Mouse (Mus musculus) cerebellum, adult 2 months (tissue): ENCODE measurements around the gene Agap1. TPM values are rescaled to one million over a fixed set of nuclear protein-coding genes. Genes with fewer than 3 reads are reported as not detected.

Experiments
- DNase-seq, 2 experiments: peaks; one replicate each; pipeline ENCODE4 v3.0.0; 2021
- H3K27ac ChIP-seq: fragments of 200-500 bp; 2 replicates; pipeline ENCODE4 v1.5.1; 2012; ENCODE audit warnings: low read length, control low read depth, inconsistent platforms; ENCODE audit not compliant: insufficient read depth
- H3K27me3 ChIP-seq: fragments of 200-500 bp; 2 replicates; pipeline ENCODE4 v1.6.1; 2012; ENCODE audit warnings: inconsistent platforms, mild to moderate bottlenecking, low read length, moderate library complexity; ENCODE audit not compliant: control insufficient read depth, insufficient read depth
- H3K4me1 ChIP-seq: fragments of 200-500 bp; 2 replicates; pipeline ENCODE4 v1.6.1; 2011; ENCODE audit warnings: low read length; ENCODE audit not compliant: control insufficient read depth, insufficient read depth
- H3K4me3 ChIP-seq: fragments of 200-500 bp; replicated peaks from 2 replicates; pipeline ENCODE3; 2011; ENCODE audit warnings: mild to moderate bottlenecking, low read depth, low read length, control low read depth; ENCODE audit not compliant: insufficient read depth
- CTCF ChIP-seq: fragments of 200-500 bp; IDR thresholded peaks from 2 replicates; pipeline ENCODE4 v1.5.1; 2011; ENCODE audit warnings: low read depth, mild to moderate bottlenecking, control low read depth, low read length, moderate library complexity, borderline replicate concordance; ENCODE audit not compliant: insufficient read depth
- POLR2A ChIP-seq: fragments of 200-500 bp; IDR thresholded peaks from 2 replicates; pipeline ENCODE4 v1.6.1; 2011; ENCODE audit warnings: low read length, control low read depth, borderline replicate concordance; ENCODE audit not compliant: insufficient read depth
- WGBS: fragments of 180-500 bp; shearing (Covaris S2); methylation state at CpG from one replicate; pipeline ENCODE4 v1.1.7; 2018; 5-methylcytosine and 5-hydroxymethylcytosine counted together
- polyA plus RNA-seq: library from polyadenylated mRNA; depleted of rRNA; stranded (reverse); fragments of >200 nt; gene quantifications from 2 replicates; pipeline ENCODE4 v1.2.3, GENCODE M21; 2012; rRNA removed

Agap1 gene
- polyA plus RNA-seq: 82.9 and 105 TPM in 2 replicates

GRCm38 (mm10) chr1:89454196-89455123, at the start of gene Agap1:
Gene Agap1, plus strand, starts transcription at chr1:89454806.
- DNase-seq: peak; percentile 97
- TF ChIP-seq CTCF (no peak), POLR2A (peak; percentile 64)
- H3K4me1 ChIP-seq: peaks cover 14% of the 10 kb centered on the region
- peak within 1 kb of the TSS; percentile 92 for H3K27ac ChIP-seq
- WGBS: under 1% methylated on average over 113 of the region's 118 CpGs
- H3K27me3 ChIP-seq: no peaks in the 10 kb centered on the region
- H3K4me3 ChIP-seq: peak within 1 kb of the TSS; percentile 81

GRCm38 (mm10) chr1:89405991-89406390, 48.6 kb upstream of the Agap1 start:
- H3K4me3 ChIP-seq: no peak overlapping the region
- WGBS: 37% methylated on average over 6 of the region's 6 CpGs
- no peaks in the 10 kb centered on the region for H3K27me3 ChIP-seq
- no peak for DNase-seq
- H3K4me1 ChIP-seq: peaks cover 4% of the 10 kb centered on the region; the same call in 1 of the 2 replicates
- TF ChIP-seq POLR2A: no peak
- no peak for TF ChIP-seq CTCF
- H3K27ac ChIP-seq: no peak overlapping the region

- no peaks in the 10 kb centered on the region for H3K27me3 ChIP-seq
- no peak for TF ChIP-seq CTCF
- TF ChIP-seq POLR2A: no peak
- no peak overlapping the region for H3K4me3 ChIP-seq
- H3K4me1 ChIP-seq: peaks cover 4% of the 10 kb centered on the region; the same call in 1 of the 2 replicates
- H3K27ac ChIP-seq: no peak overlapping the region
- 91% methylated on average over 8 of the region's 8 CpGs for WGBS
- no peak for DNase-seq
Observed at GRCm38 (mm10) chr1:89407986-89408385, 46.6 kb upstream of the Agap1 start.

- no peaks in the 10 kb centered on the region for H3K27me3 ChIP-seq
- no peaks in the 10 kb centered on the region for H3K4me1 ChIP-seq
- H3K4me3 ChIP-seq: no peak overlapping the region
- 65% methylated on average over 2 of the region's 2 CpGs for WGBS
- no peak for TF ChIP-seq POLR2A
- no peak for TF ChIP-seq CTCF
- DNase-seq: no peak
- no peak overlapping the region for H3K27ac ChIP-seq
Observed at GRCm38 (mm10) chr1:89413122-89413521, 41.5 kb upstream of the Agap1 start.

GRCm38 (mm10) chr1:89414563-89414962, 40.0 kb upstream of the Agap1 start:
- Histone ChIP-seq H3K27ac (no peak overlapping the region), H3K4me3 (no peak overlapping the region), H3K27me3 (no peaks in the 10 kb centered on the region), H3K4me1 (no peaks in the 10 kb centered on the region)
- DNase-seq: no peak
- TF ChIP-seq POLR2A: no peak
- TF ChIP-seq CTCF: no peak
- 63% methylated on average over 9 of the region's 9 CpGs for WGBS

GRCm38 (mm10) chr1:89416929-89417328, 37.7 kb upstream of the Agap1 start:
- WGBS: 76% methylated on average over 5 of the region's 5 CpGs
- no peak for TF ChIP-seq CTCF
- TF ChIP-seq POLR2A: no peak
- no peak for DNase-seq
- Histone ChIP-seq H3K27me3 (no peaks in the 10 kb centered on the region), H3K4me3 (no peak overlapping the region), H3K27ac (no peak overlapping the region), H3K4me1 (peaks cover 3% of the 10 kb centered on the region)

GRCm38 (mm10) chr1:89420642-89421041, 34.0 kb upstream of the Agap1 start:
- WGBS: 67% methylated on average over 11 of the region's 11 CpGs
- H3K4me1 ChIP-seq: peaks cover 7% of the 10 kb centered on the region
- H3K27ac ChIP-seq: no peak overlapping the region
- no peaks in the 10 kb centered on the region for H3K27me3 ChIP-seq
- no peak for DNase-seq
- H3K4me3 ChIP-seq: no peak overlapping the region
- TF ChIP-seq CTCF: no peak
- no peak for TF ChIP-seq POLR2A

- no peak for TF ChIP-seq POLR2A
- no peak for TF ChIP-seq CTCF
- Histone ChIP-seq H3K4me3 (no peak overlapping the region), H3K27ac (no peak overlapping the region), H3K27me3 (no peaks in the 10 kb centered on the region), H3K4me1 (peaks cover 7% of the 10 kb centered on the region)
- WGBS: 22% methylated on average over 4 of the region's 4 CpGs
- DNase-seq: peak; percentile 51 to 76
Observed at GRCm38 (mm10) chr1:89421401-89421800, 33.2 kb upstream of the Agap1 start.
